Mouse (Mus musculus) kidney, adult 2 months (tissue): ENCODE measurements around the gene Plk1. TPM values are rescaled to one million over a fixed set of nuclear protein-coding genes. Genes with fewer than 3 reads are reported as not detected.

Experiments used
- DNase-seq: peaks from one replicate; pipeline ENCODE4 v3.0.0; 2021
- H3K27ac ChIP-seq: fragments of 200-500 bp; 2 replicates; pipeline ENCODE4 v1.5.1; 2012; ENCODE audit warnings: low read depth, low read length, control low read depth, inconsistent platforms; ENCODE audit not compliant: insufficient read depth
- H3K27me3 ChIP-seq: fragments of 200-500 bp; replicated peaks from 2 replicates; pipeline ENCODE4 v1.6.1; 2012; ENCODE audit warnings: mild to moderate bottlenecking, moderate library complexity, low read length, inconsistent platforms; ENCODE audit not compliant: control insufficient read depth, insufficient read depth
- H3K36me3 ChIP-seq: fragments of 200-500 bp; 2 replicates; pipeline ENCODE4 v1.6.1; 2012; ENCODE audit warnings: mild to moderate bottlenecking, moderate library complexity, low read length, inconsistent platforms; ENCODE audit not compliant: control insufficient read depth, insufficient read depth
- H3K4me1 ChIP-seq: fragments of 200-500 bp; 2 replicates; pipeline ENCODE4 v1.6.1; 2011; ENCODE audit warnings: low read length; ENCODE audit not compliant: control insufficient read depth, insufficient read depth
- H3K4me3 ChIP-seq: fragments of 200-500 bp; 2 replicates; pipeline ENCODE4 v1.5.1; 2011; ENCODE audit warnings: mild to moderate bottlenecking, low read depth, low read length, control low read depth; ENCODE audit not compliant: insufficient read depth
- CTCF ChIP-seq: fragments of 200-500 bp; conservative IDR thresholded peaks from 2 replicates; pipeline ENCODE4 v1.5.1; 2011; ENCODE audit warnings: low read depth, mild to moderate bottlenecking, control low read depth, low read length, moderate library complexity, mixed read lengths; ENCODE audit not compliant: insufficient read depth, insufficient read length
- POLR2A ChIP-seq: fragments of 200-500 bp; IDR thresholded peaks from one replicate; pipeline ENCODE4 v1.6.1; 2011; ENCODE audit warnings: low read depth, low read length, control low read depth
- WGBS: fragments of 180-500 bp; shearing (Covaris S2); methylation state at CpG from one replicate; pipeline ENCODE4 v1.1.7; 2018; 5-methylcytosine and 5-hydroxymethylcytosine counted together
- polyA plus RNA-seq: library from polyadenylated mRNA; depleted of rRNA; stranded (reverse); fragments of >200 nt; gene quantifications from 2 replicates; pipeline ENCODE4 v1.2.3, GENCODE M21; 2012

The Plk1 gene
- polyA plus RNA-seq, 1 experiment, result 1.5 TPM

- WGBS, result 98% methylated on average over 8 of the region's 8 CpGs
- TF ChIP-seq POLR2A (no peak), CTCF (no peak)
- H3K4me1 ChIP-seq, result no peaks in the 10 kb centered on the region
- DNase-seq, result no peak
- no peak overlapping the region for H3K4me3 ChIP-seq
- H3K27me3 ChIP-seq, result no peaks in the 10 kb centered on the region
- H3K27ac ChIP-seq, result no peak overlapping the region
- H3K36me3 ChIP-seq, result no peaks in the 10 kb centered on the region
Observed at GRCm38 (mm10) chr7:122163766-122164165, 4.5 kb downstream of the Plk1 start.

GRCm38 (mm10) chr7:122167203-122167602 lies 8.0 kb downstream of the Plk1 start:
- no peak overlapping the region for H3K4me3 ChIP-seq
- no peak overlapping the region for H3K27ac ChIP-seq
- no peaks in the 10 kb centered on the region for H3K4me1 ChIP-seq
- WGBS, result 95% methylated on average over 7 of the region's 7 CpGs
- H3K27me3 ChIP-seq, result no peaks in the 10 kb centered on the region
- TF ChIP-seq CTCF (no peak), POLR2A (no peak)
- no peak for DNase-seq
- H3K36me3 ChIP-seq, result no peaks in the 10 kb centered on the region

- H3K27me3 ChIP-seq, result no peaks in the 10 kb centered on the region
- DNase-seq, result no peak
- 84% methylated on average over 6 of the region's 6 CpGs for WGBS
- no peak overlapping the region for H3K27ac ChIP-seq
- H3K4me3 ChIP-seq, result no peak overlapping the region
- no peaks in the 10 kb centered on the region for H3K4me1 ChIP-seq
- H3K36me3 ChIP-seq, result no peaks in the 10 kb centered on the region
- TF ChIP-seq CTCF, result no peak
- no peak for TF ChIP-seq POLR2A
Observed at GRCm38 (mm10) chr7:122170705-122171104, 11.5 kb downstream of the Plk1 start.

- WGBS, result 74% methylated on average over 10 of the region's 10 CpGs
- H3K36me3 ChIP-seq, result no peaks in the 10 kb centered on the region
- H3K4me1 ChIP-seq, result no peaks in the 10 kb centered on the region
- no peak overlapping the region for H3K4me3 ChIP-seq
- no peak for DNase-seq
- no peaks in the 10 kb centered on the region for H3K27me3 ChIP-seq
- no peak overlapping the region for H3K27ac ChIP-seq
- TF ChIP-seq POLR2A, result no peak
- TF ChIP-seq CTCF, result no peak
Observed at GRCm38 (mm10) chr7:122171613-122172012, 12.4 kb downstream of the Plk1 start.

- Histone ChIP-seq H3K4me3 (no peak overlapping the region), H3K4me1 (no peaks in the 10 kb centered on the region), H3K36me3 (no peaks in the 10 kb centered on the region), H3K27ac (no peak overlapping the region), H3K27me3 (no peaks in the 10 kb centered on the region)
- no peak for TF ChIP-seq POLR2A
- TF ChIP-seq CTCF, result no peak
- 87% methylated on average over 7 of the region's 7 CpGs for WGBS
- no peak for DNase-seq
Observed at GRCm38 (mm10) chr7:122180720-122181119, 21.5 kb downstream of the Plk1 start.

- H3K27ac ChIP-seq, result no peak overlapping the region
- no peaks in the 10 kb centered on the region for H3K36me3 ChIP-seq
- H3K27me3 ChIP-seq, result no peaks in the 10 kb centered on the region
- no peaks in the 10 kb centered on the region for H3K4me1 ChIP-seq
- H3K4me3 ChIP-seq, result no peak overlapping the region
- DNase-seq, result no peak
- WGBS, result 69% methylated on average over 5 of the region's 5 CpGs
- TF ChIP-seq POLR2A (no peak), CTCF (no peak)
Observed at GRCm38 (mm10) chr7:122184569-122184968, 25.3 kb downstream of the Plk1 start.

GRCm38 (mm10) chr7:122186043-122186442 lies 26.8 kb downstream of the Plk1 start, which contains the start of gene Ern2:
Gene Ern2 (minus strand): TSS chr7:122186207.
- WGBS, result 12% methylated on average over 17 of the region's 17 CpGs
- TF ChIP-seq CTCF, result no peak
- no peak for TF ChIP-seq POLR2A
- no peaks in the 10 kb centered on the region for H3K27me3 ChIP-seq
- DNase-seq, result no peak
- H3K27ac ChIP-seq, result no peak within 1 kb of the TSS
- no peak within 1 kb of the TSS for H3K4me3 ChIP-seq
- no peaks in the 10 kb centered on the region for H3K4me1 ChIP-seq
- H3K36me3 ChIP-seq, result no peaks in the 10 kb centered on the region
